Mouse (Mus musculus) hindbrain, postnatal 0 days (tissue): Measurements from ENCODE around the gene Il10rb. TPM values are rescaled to one million over a fixed set of nuclear protein-coding genes. Genes with fewer than 3 reads are reported as not detected.

Source experiments
- ATAC-seq: fragments of 200-750 bp; cut with Nextera tagmentation; 2 replicates; pipeline ENCODE4 v1.8.0; 2017; ENCODE audit warnings: mild to moderate bottlenecking, moderate TSS enrichment, moderate library complexity
- DNase-seq: peaks from one replicate; pipeline ENCODE4 v3.0.0-alpha.2; 2015; ENCODE audit warnings: low spot score
- H3K27ac ChIP-seq: fragments of 300-500 bp; sonication (generic); 2 replicates; pipeline ENCODE4 v1.5.1; 2014; ENCODE audit warnings: mild to moderate bottlenecking
- H3K27me3 ChIP-seq: fragments of 300-500 bp; sonication (generic); 2 replicates; pipeline ENCODE4 v1.6.1; 2014; ENCODE audit warnings: low read length, mixed read lengths; ENCODE audit not compliant: insufficient read depth
- H3K36me3 ChIP-seq: fragments of 300-500 bp; sonication (generic); 2 replicates; pipeline ENCODE4 v1.6.1; 2014; ENCODE audit warnings: low read length, mixed read lengths; ENCODE audit not compliant: insufficient read depth
- H3K4me1 ChIP-seq: fragments of 300-500 bp; sonication (generic); 2 replicates; pipeline ENCODE4 v1.6.1; 2014; ENCODE audit warnings: antibody characterized with exemption, low read length, mixed read lengths; ENCODE audit not compliant: insufficient read depth
- H3K4me2 ChIP-seq: fragments of 300-500 bp; sonication (generic); 2 replicates; pipeline ENCODE4 v1.6.1; 2014; ENCODE audit warnings: low read depth, mild to moderate bottlenecking, low read length, moderate library complexity, mixed read lengths
- H3K4me3 ChIP-seq: fragments of 300-500 bp; sonication (generic); 2 replicates; pipeline ENCODE4 v1.5.1; 2014; ENCODE audit warnings: low read length
- H3K9ac ChIP-seq: fragments of 300-500 bp; sonication (generic); replicated peaks from 2 replicates; pipeline ENCODE4 v1.6.1; 2014; ENCODE audit warnings: mild to moderate bottlenecking, low read length, moderate library complexity, mixed read lengths
- H3K9me3 ChIP-seq: fragments of 300-500 bp; sonication (generic); 2 replicates; pipeline ENCODE4 v1.6.1; 2016; ENCODE audit warnings: low read length, mixed read lengths
- CTCF ChIP-seq: IDR thresholded peaks from 2 replicates; pipeline ENCODE4 v1.5.1; 2016; ENCODE audit warnings: antibody characterized with exemption, control low read depth, low read depth
- WGBS: fragments of 180-500 bp; shearing (Covaris S2); extraction: QIAGEN DNeasy Blood & Tissue Kit; methylation state at CpG from one replicate; pipeline ENCODE4 v1.1.7; 2014; 5-methylcytosine and 5-hydroxymethylcytosine counted together
- polyA plus RNA-seq: library from polyadenylated mRNA; unstranded; fragments of >200 nt; fragmentation: Nextera tagmentation; extraction: Ambion mirVana; gene quantifications from 2 replicates; pipeline ENCODE4 v1.2.1, GENCODE M21; 2015
- total RNA-seq: library from RNA; depleted of rRNA; stranded (reverse); fragments of >200 nt; gene quantifications from 2 replicates; pipeline ENCODE4 v1.2.3, GENCODE M21; 2014

The Il10rb gene
- total and polyA plus RNA-seq, 2 experiments from 2014 or later, result 7.1 to 14.8 TPM

- Histone ChIP-seq H3K4me3 (no peak overlapping the region), H3K4me1 (no peaks in the 10 kb centered on the region), H3K9ac (no peak overlapping the region), H3K9me3 (no peaks in the 10 kb centered on the region), H3K36me3 (peaks cover 11% of the 10 kb centered on the region), H3K4me2 (no peak overlapping the region), H3K27me3 (no peaks in the 10 kb centered on the region), H3K27ac (0 out of 2 replicates have a peak overlapping the region, but pooled peaks have one; percentile 65)
- ATAC-seq (no peak), DNase-seq (no peak)
- 87% methylated on average over 5 of the region's 5 CpGs for WGBS
- TF ChIP-seq CTCF, result no peak
These were observed 25.8 kb upstream of the Il10rb start for GRCm38 (mm10) chr16:91380151-91380550.

- no peaks in the 10 kb centered on the region for H3K9me3 ChIP-seq
- H3K4me3 ChIP-seq, result no peak overlapping the region
- H3K4me1 ChIP-seq, result no peaks in the 10 kb centered on the region
- DNase-seq (no peak), ATAC-seq (no peak)
- 81% methylated on average over 4 of the region's 4 CpGs for WGBS
- peaks cover 11% of the 10 kb centered on the region for H3K36me3 ChIP-seq
- no peak for TF ChIP-seq CTCF
- H3K9ac ChIP-seq, result no peak overlapping the region
- no peaks in the 10 kb centered on the region for H3K27me3 ChIP-seq
- H3K4me2 ChIP-seq, result no peak overlapping the region
- H3K27ac ChIP-seq, result no peak overlapping the region
These were observed 24.4 kb upstream of the Il10rb start for GRCm38 (mm10) chr16:91381606-91382005.

- H3K4me1 ChIP-seq, result no peaks in the 10 kb centered on the region
- H3K4me3 ChIP-seq, result no peak overlapping the region
- 84% methylated on average over 9 of the region's 9 CpGs for WGBS
- TF ChIP-seq CTCF, result no peak
- DNase-seq (no peak), ATAC-seq (no peak)
- H3K36me3 ChIP-seq, result peaks cover 11% of the 10 kb centered on the region
- H3K4me2 ChIP-seq, result no peak overlapping the region
- H3K9me3 ChIP-seq, result no peaks in the 10 kb centered on the region
- no peak overlapping the region for H3K27ac ChIP-seq
- H3K27me3 ChIP-seq, result no peaks in the 10 kb centered on the region
- no peak overlapping the region for H3K9ac ChIP-seq
These were observed 23.6 kb upstream of the Il10rb start for GRCm38 (mm10) chr16:91382261-91382790.

- ATAC-seq, result no peak
- H3K4me1 ChIP-seq, result no peaks in the 10 kb centered on the region
- no peak overlapping the region for H3K27ac ChIP-seq
- no peaks in the 10 kb centered on the region for H3K9me3 ChIP-seq
- no peaks in the 10 kb centered on the region for H3K27me3 ChIP-seq
- DNase-seq, result no peak
- WGBS, result 88% methylated on average over 4 of the region's 4 CpGs
- no peak overlapping the region for H3K9ac ChIP-seq
- H3K36me3 ChIP-seq, result peaks cover 21% of the 10 kb centered on the region
- H3K4me3 ChIP-seq, result no peak overlapping the region
- TF ChIP-seq CTCF, result no peak
- H3K4me2 ChIP-seq, result no peak overlapping the region
These were observed 21.7 kb upstream of the Il10rb start for GRCm38 (mm10) chr16:91384221-91384620.

GRCm38 (mm10) chr16:91385621-91386020 lies 20.3 kb upstream of the Il10rb start:
- DNase-seq, result peak; percentile 16
- TF ChIP-seq CTCF, result no peak
- no peak for ATAC-seq
- H3K27me3 ChIP-seq, result no peaks in the 10 kb centered on the region
- 51% methylated on average over 10 of the region's 10 CpGs for WGBS
- no peaks in the 10 kb centered on the region for H3K4me1 ChIP-seq
- no peak overlapping the region for H3K4me2 ChIP-seq
- no peaks in the 10 kb centered on the region for H3K9me3 ChIP-seq
- peak overlapping the region; percentile 26; the same call in 1 of the 2 replicates for H3K27ac ChIP-seq
- H3K4me3 ChIP-seq, result no peak overlapping the region
- H3K9ac ChIP-seq, result no peak overlapping the region
- H3K36me3 ChIP-seq, result peaks cover 21% of the 10 kb centered on the region

GRCm38 (mm10) chr16:91386419-91387120 lies 19.4 kb upstream of the Il10rb start:
- ATAC-seq (no peak), DNase-seq (no peak)
- Histone ChIP-seq H3K9me3 (no peaks in the 10 kb centered on the region), H3K4me1 (no peaks in the 10 kb centered on the region), H3K27ac (peak overlapping the region; percentile 26; the same call in 1 of the 2 replicates), H3K9ac (no peak overlapping the region), H3K27me3 (no peaks in the 10 kb centered on the region), H3K36me3 (peaks cover 21% of the 10 kb centered on the region), H3K4me3 (no peak overlapping the region), H3K4me2 (no peak overlapping the region)
- 78% methylated on average over 10 of the region's 10 CpGs for WGBS
- no peak for TF ChIP-seq CTCF

GRCm38 (mm10) chr16:91387121-91387486 lies 18.9 kb upstream of the Il10rb start:
- ATAC-seq (no peak), DNase-seq (no peak)
- TF ChIP-seq CTCF, result no peak
- no peaks in the 10 kb centered on the region for H3K9me3 ChIP-seq
- no peaks in the 10 kb centered on the region for H3K4me1 ChIP-seq
- H3K27me3 ChIP-seq, result no peaks in the 10 kb centered on the region
- H3K36me3 ChIP-seq, result peaks cover 21% of the 10 kb centered on the region
- no peak overlapping the region; the same call in 1 of the 2 replicates for H3K27ac ChIP-seq
- no peak overlapping the region for H3K4me2 ChIP-seq
- 79% methylated on average over 3 of the region's 3 CpGs for WGBS
- no peak overlapping the region for H3K4me3 ChIP-seq
- no peak overlapping the region for H3K9ac ChIP-seq
